Comparison of ENCODE assay signal across 8 mouse cellular contexts in genomic region chr17:26414523-26415354, GRCm38 (mm10). TPM values are rescaled to one million over a fixed set of nuclear protein-coding genes. Genes with fewer than 3 reads are reported as not detected.
A peak's percentile ranks its signal among the peaks of the same experiment; 100 is the strongest.
DNase-seq lines count a peak whose midpoint lies in the region; ATAC-seq and TF ChIP-seq lines count a peak whose summit lies in the region.

Gene Neurl1b, plus strand, starts transcription at chr17:26414829.

- TF ChIP-seq RAD21 in CH12.LX (IDR thresholded peaks at IDR 0.05; ENCODE audit: low read depth, low read length) = no peak

- H3K9ac ChIP-seq in CH12.LX (ENCODE audit: insufficient read depth, low read depth) = peak within 1 kb of the TSS; percentile 17; the same call in 1 of the 2 replicates
- H3K9ac ChIP-seq in embryonic facial prominence, embryonic 13.5 days = peak within 1 kb of the TSS; percentile 70
- peak within 1 kb of the TSS; percentile 95 for H3K9ac ChIP-seq in heart, embryonic 13.5 days
- peak within 1 kb of the TSS; percentile 80 for H3K9ac ChIP-seq in kidney, postnatal 0 days (ENCODE audit: low read depth, low read length)
- H3K9ac ChIP-seq in liver, postnatal 0 days (replicated peaks) = peak within 1 kb of the TSS; percentile 50
- peak within 1 kb of the TSS; percentile 80 for H3K9ac ChIP-seq in neural tube, embryonic 14.5 days (replicated peaks; ENCODE audit: low read depth, low read length)

- H3K4me2 ChIP-seq in CH12.LX (ENCODE audit: insufficient read depth, low read depth, poor library complexity, severe bottlenecking) = peak within 1 kb of the TSS; percentile 86
- H3K4me2 ChIP-seq in embryonic facial prominence, embryonic 13.5 days = peak within 1 kb of the TSS; percentile 99
- H3K4me2 ChIP-seq in heart, embryonic 13.5 days = peak within 1 kb of the TSS; percentile 96
- H3K4me2 ChIP-seq in kidney, postnatal 0 days (ENCODE audit: low read length) = peak within 1 kb of the TSS; percentile 93
- H3K4me2 ChIP-seq in liver, postnatal 0 days (ENCODE audit: low read depth, low read length) = peak within 1 kb of the TSS; percentile 96
- H3K4me2 ChIP-seq in neural tube, embryonic 14.5 days (ENCODE audit: low read depth, low read length) = peak within 1 kb of the TSS; percentile 98

- dilution Hi-C loops in CH12.LX (cut with MboI; ENCODE audit: extremely low pct_ligation_motif_present, extremely low pct_unique_long_range_greater_than_20kb, low sequenced_read_pairs) = no loop called here

- H3K4me3 ChIP-seq in CH12.LX (replicated peaks in 1 of 3; ENCODE audit: low read depth in 2 of 3, low read length in 2 of 3, poor library complexity in 1 of 3) = peak within 1 kb of the TSS in 2 of 3 experiments; percentile 27 to 62
- H3K4me3 ChIP-seq in embryonic facial prominence, embryonic 13.5 days = peak within 1 kb of the TSS; percentile 59
- H3K4me3 ChIP-seq in heart, embryonic 13.5 days = peak within 1 kb of the TSS; percentile 89
- H3K4me3 ChIP-seq in kidney, postnatal 0 days (replicated peaks; ENCODE audit: low read depth, low read length) = peak within 1 kb of the TSS; percentile 78
- peak within 1 kb of the TSS; percentile 60 for H3K4me3 ChIP-seq in liver, postnatal 0 days (ENCODE audit: low read depth, low read length)
- peak within 1 kb of the TSS; percentile 74 for H3K4me3 ChIP-seq in neural tube, embryonic 14.5 days (ENCODE audit: low read depth, low read length)

- ATAC-seq in embryonic facial prominence, embryonic 13.5 days (ENCODE audit: insufficient number of reproducible peaks, insufficient read depth, low FRiP score, low TSS enrichment, low read depth) = 0 out of 2 replicates have a peak, but pooled peaks have one; percentile 7
- ATAC-seq in heart, embryonic 13.5 days (ENCODE audit: extremely low read depth, insufficient number of reproducible peaks, low FRiP score, low TSS enrichment) = peak; percentile 14; the same call in 1 of the 2 replicates
- 0 out of 2 replicates have a peak, but pooled peaks have one; percentile 12 for ATAC-seq in kidney, postnatal 0 days (replicated peaks; ENCODE audit: low FRiP score, low read depth)
- peak; percentile 45; the same call in 1 of the 2 replicates for ATAC-seq in liver, postnatal 0 days
- peak; percentile 65 for ATAC-seq in neural tube, embryonic 14.5 days (ENCODE audit: low read depth)

- no peak for DNase-seq in CH12.LX (ENCODE audit: extremely low read depth)
- DNase-seq in adrenal gland, postnatal 10 days = peak; percentile 83
- DNase-seq in kidney, postnatal 0 days (ENCODE audit: low spot score) = no peak
- peak; percentile 64 for DNase-seq in liver, postnatal 0 days
- DNase-seq in thymus, postnatal 4 days = peak; percentile 85

- no peak for TF ChIP-seq POLR2A in CH12.LX (IDR thresholded peaks at IDR 0.05; ENCODE audit: low read depth, low read length)

- TF ChIP-seq CTCF in CH12.LX (conservative IDR thresholded peaks at IDR 0.05 in 1 of 2, IDR thresholded peaks at IDR 0.05 in 1 of 2; ENCODE audit: low read depth in 2 of 2, low read length in 2 of 2) = no peak
- TF ChIP-seq CTCF in kidney, postnatal 0 days (IDR thresholded peaks at IDR 0.05; ENCODE audit: low read depth) = no peak
- TF ChIP-seq CTCF in liver, postnatal 0 days (IDR thresholded peaks at IDR 0.05; ENCODE audit: low read depth) = no peak

- peaks cover 4% of the 10 kb centered on the region in 2 experiments; a peak in 3 of 4 replicates for H3K4me1 ChIP-seq in CH12.LX (ENCODE audit: control insufficient read depth in 1 of 2, insufficient read depth in 2 of 2)
- peaks cover 17% of the 10 kb centered on the region for H3K4me1 ChIP-seq in embryonic facial prominence, embryonic 13.5 days
- peaks cover 41% of the 10 kb centered on the region for H3K4me1 ChIP-seq in heart, embryonic 13.5 days
- peaks cover 23% of the 10 kb centered on the region for H3K4me1 ChIP-seq in kidney, postnatal 0 days (replicated peaks; ENCODE audit: insufficient read depth, low read length)
- H3K4me1 ChIP-seq in liver, postnatal 0 days (ENCODE audit: insufficient read depth) = peaks cover 11% of the 10 kb centered on the region
- peaks cover 4% of the 10 kb centered on the region; the same call in 1 of the 2 replicates for H3K4me1 ChIP-seq in neural tube, embryonic 14.5 days (ENCODE audit: control insufficient read depth, insufficient read depth, low read length)

- no peak within 1 kb of the TSS for H3K27ac ChIP-seq in CH12.LX (ENCODE audit: insufficient read depth, low read depth)
- H3K27ac ChIP-seq in embryonic facial prominence, embryonic 13.5 days = no peak within 1 kb of the TSS
- H3K27ac ChIP-seq in heart, embryonic 13.5 days (replicated peaks) = peak within 1 kb of the TSS; percentile 75
- H3K27ac ChIP-seq in kidney, postnatal 0 days = peak within 1 kb of the TSS; percentile 58
- no peak within 1 kb of the TSS for H3K27ac ChIP-seq in liver, postnatal 0 days (ENCODE audit: low read depth)
- H3K27ac ChIP-seq in neural tube, embryonic 14.5 days (ENCODE audit: low read depth, low read length) = no peak within 1 kb of the TSS; the same call in 1 of the 2 replicates

- no peak for TF ChIP-seq EP300 in CH12.LX (IDR thresholded peaks at IDR 0.05; ENCODE audit: low read length)
- no peak for TF ChIP-seq EP300 in liver, postnatal 0 days (IDR thresholded peaks at IDR 0.05; ENCODE audit: low read depth)

- no peaks in the 10 kb centered on the region for H3K79me2 ChIP-seq in CH12.LX (replicated peaks; ENCODE audit: control insufficient read depth, extremely low read depth, insufficient read depth, poor library complexity, severe bottlenecking)

- in situ Hi-C loops in CH12.LX (cut with MboI; ENCODE audit: low pct_ligation_motif_present, low pct_unique_long_range_greater_than_20kb, low sequenced_read_pairs) = no loop called here

- no peaks in the 10 kb centered on the region for H3K9me3 ChIP-seq in CH12.LX (replicated peaks; ENCODE audit: low read length)
- no peaks in the 10 kb centered on the region for H3K9me3 ChIP-seq in embryonic facial prominence, embryonic 13.5 days
- H3K9me3 ChIP-seq in heart, embryonic 13.5 days = no peaks in the 10 kb centered on the region
- no peaks in the 10 kb centered on the region for H3K9me3 ChIP-seq in kidney, postnatal 0 days (replicated peaks; ENCODE audit: low read length)
- H3K9me3 ChIP-seq in liver, postnatal 0 days (ENCODE audit: low read length) = no peaks in the 10 kb centered on the region
- H3K9me3 ChIP-seq in neural tube, embryonic 14.5 days (ENCODE audit: control insufficient read depth, low read length) = no peaks in the 10 kb centered on the region

- under 1% methylated on average over 101 of the region's 105 CpGs for WGBS in embryonic facial prominence, embryonic 13.5 days
- under 1% methylated on average over 91 of the region's 105 CpGs for WGBS in heart, embryonic 13.5 days
- under 1% methylated on average over 73 of the region's 105 CpGs for WGBS in kidney, postnatal 0 days
- WGBS in liver, postnatal 0 days (ENCODE audit: insufficient replicate concordance) = 2% methylated on average over 84 of the region's 105 CpGs
- 1% methylated on average over 75 of the region's 105 CpGs for WGBS in neural tube, embryonic 14.5 days

- H3K36me3 ChIP-seq in CH12.LX (replicated peaks in 1 of 2; ENCODE audit: control insufficient read depth in 1 of 2, insufficient read depth in 1 of 2, low read length in 1 of 2) = no peaks in the 10 kb centered on the region
- H3K36me3 ChIP-seq in embryonic facial prominence, embryonic 13.5 days = no peaks in the 10 kb centered on the region
- H3K36me3 ChIP-seq in heart, embryonic 13.5 days = no peaks in the 10 kb centered on the region
- no peaks in the 10 kb centered on the region for H3K36me3 ChIP-seq in kidney, postnatal 0 days (ENCODE audit: insufficient read depth, low read length)
- H3K36me3 ChIP-seq in liver, postnatal 0 days (replicated peaks; ENCODE audit: insufficient read depth, low read length) = no peaks in the 10 kb centered on the region
- H3K36me3 ChIP-seq in neural tube, embryonic 14.5 days (ENCODE audit: control insufficient read depth, insufficient read depth, low read length) = no peaks in the 10 kb centered on the region

- peaks cover 94% of the 10 kb centered on the region for H3K27me3 ChIP-seq in CH12.LX (replicated peaks)
- peaks cover 86% of the 10 kb centered on the region for H3K27me3 ChIP-seq in embryonic facial prominence, embryonic 13.5 days
- peaks cover 50% of the 10 kb centered on the region for H3K27me3 ChIP-seq in heart, embryonic 13.5 days (replicated peaks)
- no peaks in the 10 kb centered on the region for H3K27me3 ChIP-seq in kidney, postnatal 0 days (ENCODE audit: insufficient read depth, low read length)
- peaks cover 47% of the 10 kb centered on the region for H3K27me3 ChIP-seq in liver, postnatal 0 days (ENCODE audit: insufficient read depth, low read length)
- peaks cover 6% of the 10 kb centered on the region; the same call in 1 of the 2 replicates for H3K27me3 ChIP-seq in neural tube, embryonic 14.5 days (ENCODE audit: control insufficient read depth, insufficient read depth, low read length)

TF ChIP-seq in CH12.LX, 34 proteins besides CTCF, POLR2A, EP300 and RAD21:
- TF ChIP-seq ZMIZ1 (IDR thresholded peaks at IDR 0.05; ENCODE audit: low read depth, low read length) (no peak), MYC (IDR thresholded peaks at IDR 0.05; ENCODE audit: low read depth, low read length) (no peak), IRF4 (IDR thresholded peaks at IDR 0.05; ENCODE audit: low read depth, low read length) (no peak), POLR2AphosphoS2 (IDR thresholded peaks at IDR 0.05; ENCODE audit: low read depth, low read length) (no peak), E2F4 (IDR thresholded peaks at IDR 0.05; ENCODE audit: insufficient replicate concordance, low read depth, low read length) (no peak), USF2 (conservative IDR thresholded peaks at IDR 0.05; ENCODE audit: low read depth, low read length) (no peak), ZC3H11A (IDR thresholded peaks at IDR 0.05; ENCODE audit: low read depth, low read length) (no peak), HCFC1 (IDR thresholded peaks at IDR 0.05; ENCODE audit: low read depth, low read length) (no peak), BHLHE40 (IDR thresholded peaks at IDR 0.05; ENCODE audit: low read depth, low read length) (no peak), ETS1 (conservative IDR thresholded peaks at IDR 0.05; ENCODE audit: low read depth, low read length) (no peak), CHD1 (IDR thresholded peaks at IDR 0.05; ENCODE audit: low read depth, low read length) (no peak)

RNA-seq across cellular contexts. Expression of gene Neurl1b, which starts in this region (rescaled TPM):
- 0.17 and 0.25 TPM in 2 replicates for total RNA-seq in CH12.LX (2012; rRNA removed)
- total RNA-seq in CH12.LX (2014; rRNA removed) = not detected in 2 replicates
- polyA plus RNA-seq in CH12.LX (2012; ENCODE audit: insufficient read length, low read depth) = not detected in 2 replicates
- 10 to 100 TPM; 43.6 to 44.0 TPM for total RNA-seq in adrenal gland, postnatal 10 days (2021)
- polyA plus RNA-seq in embryonic facial prominence, embryonic 13.5 days (2015; fragmentation: Nextera tagmentation; extraction: Ambion mirVana) = 0.67 and 0.89 TPM in 2 replicates
- 2.1 and 2.3 TPM in 2 replicates for polyA plus RNA-seq in heart, embryonic 13.5 days (2015; fragmentation: Nextera tagmentation; extraction: Ambion mirVana)
- 1.6 and 2.1 TPM in 2 replicates for polyA plus RNA-seq in kidney, postnatal 0 days (2015; fragmentation: Nextera tagmentation; extraction: Ambion mirVana)
- 0.05 and 0.06 TPM in 2 replicates for polyA plus RNA-seq in liver, postnatal 0 days (2015; fragmentation: Nextera tagmentation; extraction: Ambion mirVana)
- polyA plus RNA-seq in neural tube, embryonic 14.5 days (2014; fragmentation: Nextera tagmentation; extraction: Ambion mirVana) = 1.6 and 1.8 TPM in 2 replicates

Comparison
In these comparisons a context has a peak if more than half of its experiments do, and no peak if none do; other contexts are left out.
1. RNA of gene Neurl1b (total RNA-seq): 43.6 to 44.0 TPM in adrenal gland, postnatal 10 days; 0.17 to 0.25 TPM in CH12.LX; every median in the first group is over 10 times any median in the second.
2. Peak in ATAC-seq, H3K4me3 ChIP-seq, H3K9ac ChIP-seq and H3K4me2 ChIP-seq in embryonic facial prominence, embryonic 13.5 days; RNA of the gene not detected or under 1 TPM.
3. Peak in DNase-seq, ATAC-seq, H3K4me3 ChIP-seq, H3K9ac ChIP-seq and H3K4me2 ChIP-seq in liver, postnatal 0 days; RNA of the gene not detected or under 1 TPM.
4. DNase-seq: peak in adrenal gland, postnatal 10 days (single experiment) and thymus, postnatal 4 days (single experiment); none in CH12.LX (single experiment) and kidney, postnatal 0 days (single experiment).
5. H3K27ac ChIP-seq: peak in heart, embryonic 13.5 days (single experiment) and kidney, postnatal 0 days (single experiment); none in CH12.LX (single experiment), embryonic facial prominence, embryonic 13.5 days (single experiment), liver, postnatal 0 days (single experiment) and neural tube, embryonic 14.5 days (single experiment).
6. H3K9ac ChIP-seq: peak in every context shown above with its lines; median percentile 95 in heart, embryonic 13.5 days; 80 in kidney, postnatal 0 days; 80 in neural tube, embryonic 14.5 days; 70 in embryonic facial prominence, embryonic 13.5 days; 50 in liver, postnatal 0 days; 17 in CH12.LX.
7. ATAC-seq: peak in every context shown above with its lines; median percentile 65 in neural tube, embryonic 14.5 days; 45 in liver, postnatal 0 days; 14 in heart, embryonic 13.5 days; 12 in kidney, postnatal 0 days; 7 in embryonic facial prominence, embryonic 13.5 days.
8. Peak in every context shown above with its lines, with median percentiles within 50 percentile points of each other: H3K4me2 ChIP-seq and H3K4me3 ChIP-seq.